Mouse (Mus musculus) bone marrow macrophage, adult 2 months (primary cell): Measurements from ENCODE around the gene Cnih3.

Experiments
- CTCF ChIP-seq: IDR thresholded peaks from 2 replicates; pipeline ENCODE4 v1.5.1; 2012; ENCODE audit warnings: low read depth, mild to moderate bottlenecking, low read length, moderate library complexity
- POLR2A ChIP-seq: IDR thresholded peaks from 2 replicates; pipeline ENCODE4 v1.6.1; 2012; ENCODE audit warnings: mild to moderate bottlenecking, low read depth, low read length, borderline replicate concordance

DNA sequence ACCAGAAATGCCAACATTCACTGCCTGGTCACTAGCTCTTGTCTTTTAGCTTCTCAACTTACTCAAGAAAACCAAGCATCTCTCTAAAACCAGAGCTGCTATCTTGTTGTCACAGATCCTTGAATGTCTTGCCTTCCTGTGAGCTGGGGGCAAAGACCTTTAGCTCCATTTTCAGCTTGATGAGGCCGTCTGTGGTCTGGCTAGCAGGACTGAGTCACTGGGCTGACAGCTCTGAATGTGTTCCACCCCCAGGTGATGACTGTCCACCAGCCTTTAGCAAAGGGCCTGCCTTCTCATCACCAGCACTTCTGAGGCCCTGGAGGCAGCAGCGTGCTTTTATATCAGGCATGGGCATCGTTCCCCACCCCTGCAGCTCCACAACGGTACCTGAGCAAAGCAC lies 18.8 kb downstream of the Cnih3 start:
- TF ChIP-seq POLR2A (no peak), CTCF (no peak)
